Mouse (Mus musculus) embryonic facial prominence, embryonic 15.5 days (tissue): ENCODE data around the gene Lin52. TPM values are rescaled to one million over a fixed set of nuclear protein-coding genes. Genes with fewer than 3 reads are reported as not detected.
"Not testable (repeated sequence)": the region's sequence is repeated elsewhere in the genome, so short reads cannot be mapped to it uniquely, and the experiment has no call there.

Experiments used
- ATAC-seq: fragments of 200-750 bp; cut with Nextera tagmentation; 2 replicates; pipeline ENCODE4 v1.8.0; 2017; ENCODE audit warnings: low read depth, moderate TSS enrichment; ENCODE audit not compliant: insufficient number of reproducible peaks, low FRiP score, low TSS enrichment
- H3K27ac ChIP-seq: fragments of 300-500 bp; sonication (generic); replicated peaks from 2 replicates; pipeline ENCODE4 v1.5.1; 2015; ENCODE audit warnings: mild to moderate bottlenecking, inconsistent platforms
- H3K27me3 ChIP-seq: fragments of 300-500 bp; sonication (generic); 2 replicates; pipeline ENCODE4 v1.6.1; 2015; ENCODE audit warnings: inconsistent platforms
- H3K36me3 ChIP-seq: fragments of 300-500 bp; sonication (generic); 2 replicates; pipeline ENCODE4 v1.6.1; 2015; ENCODE audit warnings: mild to moderate bottlenecking, inconsistent platforms
- H3K4me1 ChIP-seq: fragments of 300-500 bp; sonication (generic); 2 replicates; pipeline ENCODE4 v1.6.1; 2015; ENCODE audit warnings: inconsistent platforms
- H3K4me2 ChIP-seq: fragments of 300-500 bp; sonication (generic); replicated peaks from 2 replicates; pipeline ENCODE4 v1.6.1; 2015; ENCODE audit warnings: mild to moderate bottlenecking, inconsistent platforms
- H3K4me3 ChIP-seq: fragments of 300-500 bp; sonication (generic); replicated peaks from 2 replicates; pipeline ENCODE4 v1.5.1; 2015; ENCODE audit warnings: mild to moderate bottlenecking, inconsistent platforms
- H3K9ac ChIP-seq: fragments of 300-500 bp; sonication (generic); 2 replicates; pipeline ENCODE4 v1.6.1; 2015; ENCODE audit warnings: inconsistent platforms
- H3K9me3 ChIP-seq: fragments of 300-500 bp; sonication (generic); replicated peaks from 2 replicates; pipeline ENCODE4 v1.6.1; 2016; ENCODE audit warnings: inconsistent platforms
- WGBS: fragments of 180-500 bp; shearing (Covaris S2); methylation state at CpG from one replicate; pipeline ENCODE4 v1.1.7; 2015; 5-methylcytosine and 5-hydroxymethylcytosine counted together
- polyA plus RNA-seq: library from polyadenylated mRNA; unstranded; fragments of >200 nt; fragmentation: Nextera tagmentation; extraction: Ambion mirVana; gene quantifications from 2 replicates; pipeline ENCODE4 v1.2.1, GENCODE M21; 2015

The Lin52 gene
- polyA plus RNA-seq, 1 experiment from 2014 or later: 19.6 TPM

DNA sequence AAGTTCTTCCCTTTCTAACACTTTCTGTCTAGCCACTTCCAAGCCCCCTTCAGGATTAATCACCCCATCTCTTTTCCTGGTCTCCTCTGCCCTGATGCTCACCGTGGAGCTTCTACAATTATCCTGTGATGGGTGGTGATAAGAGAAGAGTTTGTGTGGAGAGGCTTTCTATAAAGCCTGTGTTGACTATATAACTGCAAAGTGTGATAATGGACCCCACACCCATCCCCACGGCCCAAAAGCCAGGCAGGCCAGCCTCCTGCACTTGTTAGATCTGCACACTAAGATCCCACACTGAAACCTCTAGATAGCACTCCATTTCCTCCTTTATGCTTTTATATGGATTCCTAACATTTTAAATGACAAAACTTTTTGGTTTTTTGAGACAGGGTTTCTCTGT is 66.8 kb downstream of the Lin52 start:
- H3K4me1 ChIP-seq: no peaks in the 10 kb centered on the region
- H3K4me2 ChIP-seq: no peak overlapping the region
- no peaks in the 10 kb centered on the region for H3K27me3 ChIP-seq
- 85% methylated on average over 2 of the region's 2 CpGs for WGBS
- no peak overlapping the region for H3K4me3 ChIP-seq
- H3K9me3 ChIP-seq: no peaks in the 10 kb centered on the region
- ATAC-seq: no peak
- no peaks in the 10 kb centered on the region for H3K36me3 ChIP-seq
- no peak overlapping the region for H3K9ac ChIP-seq
- no peak overlapping the region for H3K27ac ChIP-seq

DNA sequence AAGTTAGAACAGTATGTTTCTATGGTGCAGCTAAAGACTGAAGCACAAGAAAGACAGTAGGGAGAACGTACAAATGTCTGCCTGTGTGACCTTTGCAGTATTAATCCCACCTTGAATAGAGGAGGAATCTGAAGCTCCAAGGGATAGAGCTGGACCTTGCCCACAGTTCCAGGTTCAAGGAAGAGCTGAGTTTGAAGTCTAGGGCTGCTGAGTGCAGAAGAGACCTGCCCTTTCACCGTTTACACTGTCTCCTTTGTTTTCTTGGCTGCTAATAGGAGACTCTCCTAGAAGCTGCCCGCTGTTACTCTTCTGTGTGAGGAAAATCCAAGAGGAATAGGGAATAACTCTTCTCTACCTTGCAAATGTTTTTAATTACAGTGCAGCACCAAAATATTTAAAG is 72.5 kb downstream of the Lin52 start:
- peak overlapping the region; percentile 36; the same call in 1 of the 2 replicates for H3K27ac ChIP-seq
- no peaks in the 10 kb centered on the region for H3K36me3 ChIP-seq
- no peak overlapping the region for H3K4me2 ChIP-seq
- no peak overlapping the region for H3K4me3 ChIP-seq
- ATAC-seq: no peak
- no peaks in the 10 kb centered on the region for H3K27me3 ChIP-seq
- 36% methylated on average over 3 of the region's 3 CpGs for WGBS
- no peaks in the 10 kb centered on the region for H3K9me3 ChIP-seq
- H3K4me1 ChIP-seq: 0 out of 2 replicates have a peak, but pooled peaks cover 8% of the 10 kb centered on the region
- no peak overlapping the region for H3K9ac ChIP-seq

DNA sequence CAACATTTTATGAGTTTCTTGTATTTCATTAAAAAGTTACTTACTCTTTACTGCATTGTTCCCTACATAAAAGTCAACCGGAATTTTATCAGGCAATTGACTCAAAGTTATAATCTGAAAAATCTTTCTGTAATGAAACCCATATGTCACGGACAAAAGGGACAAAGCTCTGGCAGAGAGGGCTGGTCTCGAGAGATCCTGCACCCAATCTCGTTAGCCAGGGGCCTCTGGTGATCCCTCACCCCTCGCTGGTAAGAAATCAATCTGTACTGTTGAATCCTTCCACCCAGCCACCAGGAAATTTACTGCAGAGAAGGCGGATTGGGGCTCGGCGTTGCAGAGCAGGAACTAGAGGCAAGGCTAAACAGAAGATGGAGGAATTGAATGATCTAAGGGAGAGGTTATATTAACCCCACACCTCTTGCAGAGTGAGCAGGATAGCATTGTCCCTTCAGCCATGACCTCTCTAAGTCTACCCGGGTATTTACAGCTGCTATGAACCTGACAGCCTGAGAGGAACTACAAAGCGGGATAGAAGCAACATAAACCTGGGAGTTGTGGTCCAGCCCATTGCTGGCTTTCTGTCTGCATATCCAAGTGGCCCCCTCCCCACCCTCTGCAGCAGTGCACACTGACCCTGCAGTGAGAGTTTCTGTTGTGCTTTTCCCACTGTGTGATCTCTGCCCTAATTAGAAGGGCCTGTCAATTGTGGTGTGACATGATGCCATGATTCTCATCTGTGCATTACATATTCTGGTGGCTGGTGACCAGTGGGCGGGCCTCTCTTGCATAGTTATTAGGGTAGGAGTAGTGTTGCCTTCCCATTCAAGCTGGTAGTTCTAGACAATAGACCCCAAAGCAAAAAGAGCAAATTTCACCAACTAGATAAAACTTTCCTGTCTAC is 73.2 kb downstream of the Lin52 start:
- WGBS: 41% methylated on average over 11 of the region's 11 CpGs
- ATAC-seq: no peak
- H3K27me3 ChIP-seq: no peaks in the 10 kb centered on the region
- no peak overlapping the region for H3K9ac ChIP-seq
- H3K27ac ChIP-seq: no peak overlapping the region
- H3K4me1 ChIP-seq: 0 out of 2 replicates have a peak, but pooled peaks cover 8% of the 10 kb centered on the region
- no peaks in the 10 kb centered on the region for H3K36me3 ChIP-seq
- H3K4me2 ChIP-seq: no peak overlapping the region
- no peak overlapping the region for H3K4me3 ChIP-seq
- no peaks in the 10 kb centered on the region for H3K9me3 ChIP-seq

DNA sequence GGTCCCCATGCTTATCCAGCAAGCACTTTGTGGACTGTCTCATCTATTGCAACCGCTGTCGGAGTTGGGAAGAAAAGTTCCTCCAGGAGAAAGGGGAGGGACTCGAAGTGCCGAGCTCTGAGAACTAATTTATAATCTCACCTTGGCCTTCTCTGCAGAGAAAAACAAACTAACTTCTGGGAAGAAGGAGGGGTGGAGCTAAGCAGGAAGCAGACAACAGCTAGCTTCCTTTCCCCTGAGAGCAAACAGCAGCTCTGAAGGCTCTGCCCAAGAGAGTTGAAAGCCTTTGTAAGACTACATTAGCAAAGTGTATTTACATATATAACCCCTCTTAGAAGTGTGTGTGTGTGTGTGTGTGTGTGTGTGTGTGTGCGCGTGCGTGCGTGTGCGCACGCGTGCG is 74.2 kb downstream of the Lin52 start:
- Histone ChIP-seq H3K4me2 (no peak overlapping the region), H3K9ac (no peak overlapping the region), H3K4me1 (0 out of 2 replicates have a peak, but pooled peaks cover 8% of the 10 kb centered on the region), H3K36me3 (0 out of 2 replicates have a peak, but pooled peaks cover 3% of the 10 kb centered on the region), H3K4me3 (no peak overlapping the region), H3K9me3 (no peaks in the 10 kb centered on the region), H3K27ac (no peak overlapping the region), H3K27me3 (no peaks in the 10 kb centered on the region)
- 73% methylated on average over 12 of the region's 12 CpGs for WGBS
- no peak for ATAC-seq

DNA sequence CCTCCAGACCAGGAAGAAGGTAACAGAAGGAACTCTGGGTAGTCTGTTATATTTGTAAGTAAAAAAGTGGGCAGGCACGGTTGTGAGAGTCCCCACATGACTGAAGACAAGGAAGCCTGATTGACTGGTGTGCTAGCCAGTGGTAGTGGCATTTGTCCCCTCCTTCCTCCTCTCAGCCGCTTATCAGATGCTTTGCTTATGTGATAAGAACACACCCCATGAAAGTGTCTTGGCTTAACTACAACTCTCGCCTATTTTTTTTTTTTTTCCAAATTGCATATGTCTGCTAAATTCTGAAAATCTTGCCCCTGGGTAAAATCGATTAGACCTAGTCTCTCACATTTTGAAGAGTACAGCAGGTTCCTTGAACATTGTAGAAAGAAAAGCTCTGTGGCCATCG is 79.2 kb downstream of the Lin52 start:
- WGBS: 82% methylated on average over 5 of the region's 5 CpGs
- no peak overlapping the region for H3K4me3 ChIP-seq
- ATAC-seq: no peak

DNA sequence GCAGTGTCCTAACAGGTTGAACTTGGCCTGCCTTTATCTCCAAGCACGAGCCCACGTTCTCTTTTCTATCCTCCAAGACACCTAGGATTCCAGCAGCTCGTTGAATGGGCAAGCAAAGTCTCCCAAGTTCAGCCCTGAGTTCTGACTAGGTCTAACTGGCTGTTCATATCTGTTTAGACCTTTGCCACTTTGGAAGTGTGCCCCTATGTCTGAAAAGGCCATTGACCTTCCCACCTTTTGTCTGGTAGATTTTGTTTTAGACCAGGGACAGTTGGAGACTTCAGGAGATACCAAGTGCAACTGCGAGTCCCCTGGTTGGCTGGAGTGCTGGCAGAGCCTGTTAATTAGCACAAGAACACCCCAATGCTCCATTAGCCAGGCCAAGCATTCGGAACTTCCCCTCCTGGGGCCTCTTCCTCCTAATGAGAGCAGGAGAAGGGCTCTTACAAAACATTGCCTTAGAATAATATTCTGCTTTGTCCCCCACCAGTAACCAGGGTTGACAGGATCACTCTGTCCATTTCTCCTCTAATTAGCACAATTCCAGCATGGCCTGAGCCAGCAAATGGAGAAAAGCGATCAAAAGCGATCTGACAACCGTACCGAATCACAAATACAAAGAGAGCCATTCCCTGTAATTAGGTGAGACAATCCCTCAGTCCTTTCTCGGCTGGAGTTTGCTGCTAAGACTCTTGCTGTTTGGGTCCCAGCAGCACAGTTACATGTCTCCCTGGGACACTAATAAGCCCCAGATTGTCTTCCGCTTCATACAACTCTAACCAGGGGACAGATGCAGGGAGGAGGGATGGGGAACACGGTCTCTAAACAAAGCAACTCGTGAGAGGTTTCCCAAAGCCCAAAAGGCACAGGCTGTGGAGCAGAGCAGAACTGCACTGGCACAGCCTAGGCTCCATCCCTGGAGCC is 80.9 kb downstream of the Lin52 start:
- no peak overlapping the region for H3K27ac ChIP-seq
- ATAC-seq: peak; percentile 54
- H3K9me3 ChIP-seq: no peaks in the 10 kb centered on the region
- H3K36me3 ChIP-seq: 0 out of 2 replicates have a peak, but pooled peaks cover 4% of the 10 kb centered on the region
- WGBS: 43% methylated on average over 13 of the region's 13 CpGs
- H3K9ac ChIP-seq: no peak overlapping the region
- H3K4me1 ChIP-seq: peaks cover 3% of the 10 kb centered on the region; the same call in 1 of the 2 replicates
- no peak overlapping the region for H3K4me3 ChIP-seq
- no peaks in the 10 kb centered on the region for H3K27me3 ChIP-seq
- no peak overlapping the region for H3K4me2 ChIP-seq

More for the DNA sequence above, 79.2 kb downstream of the Lin52 start:
- no peaks in the 10 kb centered on the region for H3K27me3 ChIP-seq
- no peak overlapping the region for H3K4me2 ChIP-seq
- H3K4me1 ChIP-seq: peaks cover 3% of the 10 kb centered on the region; the same call in 1 of the 2 replicates
- H3K9me3 ChIP-seq: no peaks in the 10 kb centered on the region
- H3K27ac ChIP-seq: no peak overlapping the region
- no peak overlapping the region for H3K9ac ChIP-seq
- 0 out of 2 replicates have a peak, but pooled peaks cover 4% of the 10 kb centered on the region for H3K36me3 ChIP-seq

DNA sequence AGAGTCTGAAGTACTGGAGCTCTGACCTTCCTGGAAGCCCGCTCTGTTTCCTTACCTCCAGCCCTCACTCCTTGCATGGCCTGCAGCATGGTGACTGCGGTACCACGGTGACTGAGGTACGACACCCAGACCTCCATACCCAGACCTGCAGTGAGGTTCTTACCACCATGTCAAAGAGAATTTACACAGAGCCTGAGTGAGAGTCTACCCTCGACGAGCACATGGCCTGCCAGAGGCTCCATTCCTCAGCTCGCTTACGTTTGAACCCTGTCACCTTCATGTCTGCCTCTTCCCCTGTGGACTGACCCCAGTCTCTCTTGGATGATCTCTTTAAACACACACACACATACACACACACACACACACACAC is 81.6 kb downstream of the Lin52 start:
- H3K4me3 ChIP-seq: no peak overlapping the region
- no peak overlapping the region for H3K9ac ChIP-seq
- H3K36me3 ChIP-seq: 0 out of 2 replicates have a peak, but pooled peaks cover 4% of the 10 kb centered on the region
- H3K27ac ChIP-seq: no peak overlapping the region
- H3K4me1 ChIP-seq: peaks cover 3% of the 10 kb centered on the region; the same call in 1 of the 2 replicates
- ATAC-seq: no peak
- WGBS: 53% methylated on average over 8 of the region's 8 CpGs
- H3K9me3 ChIP-seq: no peaks in the 10 kb centered on the region
- H3K4me2 ChIP-seq: no peak overlapping the region
- no peaks in the 10 kb centered on the region for H3K27me3 ChIP-seq

GRCm38 (mm10) chr12:84533706-84534486 is 82.7 kb downstream of the Lin52 start:
- 68% methylated on average over 7 of the region's 7 CpGs for WGBS

DNA sequence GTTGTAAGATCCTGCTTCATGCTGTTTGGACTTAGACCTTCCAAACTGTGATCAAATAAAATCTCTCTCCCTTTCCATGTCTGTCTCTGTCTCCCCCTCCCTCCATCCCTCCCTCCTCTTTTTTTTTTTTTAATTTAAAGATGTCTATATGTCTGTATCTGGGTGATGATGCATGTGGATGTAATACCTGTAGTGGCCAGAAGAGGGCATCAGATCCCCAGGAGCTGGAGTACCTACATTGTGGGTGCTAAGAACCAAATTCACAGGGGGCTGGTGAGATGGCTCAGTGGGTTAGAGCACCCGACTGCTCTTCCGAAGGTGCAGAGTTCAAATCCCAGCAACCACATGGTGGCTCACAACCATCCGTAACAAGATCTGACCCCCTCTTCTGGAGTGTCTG is 88.3 kb downstream of the Lin52 start:
- H3K4me1 ChIP-seq, ATAC-seq, H3K27me3 ChIP-seq, H3K4me3 ChIP-seq, H3K36me3 ChIP-seq, H3K9me3 ChIP-seq, H3K27ac ChIP-seq, H3K9ac ChIP-seq, H3K4me2 ChIP-seq: not testable (repeated sequence)
- 89% methylated on average over 3 of the region's 3 CpGs for WGBS

More at GRCm38 (mm10) chr12:84533706-84534486, 82.7 kb downstream of the Lin52 start:
- Histone ChIP-seq H3K9me3 (no peaks in the 10 kb centered on the region), H3K27me3 (no peaks in the 10 kb centered on the region), H3K4me3 (no peak overlapping the region), H3K27ac (no peak overlapping the region), H3K9ac (no peak overlapping the region), H3K4me1 (peaks cover 3% of the 10 kb centered on the region; the same call in 1 of the 2 replicates), H3K4me2 (no peak overlapping the region), H3K36me3 (0 out of 2 replicates have a peak, but pooled peaks cover 4% of the 10 kb centered on the region)
- no peak for ATAC-seq

GRCm38 (mm10) chr12:84541391-84541958 is 90.3 kb downstream of the Lin52 start:
- 70% methylated on average over 11 of the region's 11 CpGs for WGBS
- Histone ChIP-seq H3K9me3 (no peaks in the 10 kb centered on the region), H3K9ac (no peak overlapping the region), H3K4me1 (no peaks in the 10 kb centered on the region), H3K27ac (no peak overlapping the region), H3K4me2 (no peak overlapping the region), H3K4me3 (no peak overlapping the region), H3K27me3 (no peaks in the 10 kb centered on the region), H3K36me3 (no peaks in the 10 kb centered on the region)
- no peak for ATAC-seq
